Mouse (Mus musculus) leukemia stem cell, adult 10-12 weeks (primary cell): ENCODE data around the gene Sp100. TPM values are rescaled to one million over a fixed set of nuclear protein-coding genes. Genes with fewer than 3 reads are reported as not detected.

ENCODE experiments used
- polyA plus RNA-seq: library from polyadenylated mRNA; stranded (reverse); fragments of >175 nt; gene quantifications from 2 replicates; pipeline ENCODE4 v1.2.3, GENCODE M21; 2012; ENCODE audit warnings: low replicate concordance

The Sp100 gene
- polyA plus RNA-seq: 11.7 and 30.5 TPM in 2 replicates

DNA sequence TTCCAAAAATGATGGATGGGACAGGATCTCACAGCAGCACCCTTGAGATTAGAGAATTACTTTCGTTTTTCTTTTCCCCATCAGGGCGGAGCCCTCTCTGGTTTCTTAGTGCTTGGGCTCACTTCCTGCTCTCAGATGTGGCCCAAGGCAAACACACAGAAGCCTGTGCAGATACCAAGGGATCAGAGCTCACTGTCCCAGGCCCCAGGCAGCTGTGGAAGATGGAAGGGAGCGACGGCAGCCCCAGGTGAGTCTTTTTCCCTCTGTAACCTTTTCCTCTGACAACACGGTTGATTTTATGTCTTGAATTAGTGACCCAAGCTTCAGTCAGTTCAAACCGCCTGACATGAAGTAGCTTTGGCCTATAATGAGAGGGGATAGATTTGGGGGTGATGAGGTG is at the start of gene Sp100:
Gene Sp100 (plus strand): TSS at position 108 of the 400 bp plus-strand sequence.

DNA sequence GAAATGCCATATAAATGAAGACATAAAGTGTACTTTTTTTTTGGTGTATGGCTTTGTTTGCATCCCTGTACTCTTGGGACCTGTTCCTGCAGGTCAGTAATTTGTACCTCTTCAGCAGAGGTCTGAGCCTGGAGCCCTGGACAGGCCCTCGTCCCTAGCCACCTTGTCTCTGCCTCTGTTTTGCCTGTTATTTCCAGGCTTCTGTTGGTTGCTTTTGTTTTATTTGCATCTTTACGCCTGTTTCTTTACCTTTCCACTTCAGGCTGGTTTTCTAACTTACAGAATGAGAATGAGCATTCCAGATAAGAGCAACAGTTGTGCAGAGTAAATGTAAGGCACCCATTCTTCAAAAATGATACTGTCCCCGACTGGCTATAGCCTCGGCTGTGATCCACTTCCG is 49.7 kb upstream of the Sp100 start, which contains the start of gene Sp140:
Gene Sp140 (plus strand): TSS at position 301 of the 400 bp plus-strand sequence.

Other genes starting within 250 kb of the Sp100 start
- gene G530012D18Rik, start 74.3 kb upstream of the Sp100 start, polyA plus RNA-seq: not detected in 2 replicates
- gene Sp110, start 51.2 kb upstream of the Sp100 start, polyA plus RNA-seq: 5.5 and 17.1 TPM in 2 replicates
- 3.9 and 9.7 TPM in 2 replicates for gene Sp140, start 49.6 kb upstream of the Sp100 start, polyA plus RNA-seq
- 4.3 and 11.6 TPM in 2 replicates for gene A630001G21Rik, start 128.7 kb downstream of the Sp100 start, polyA plus RNA-seq
- 41.5 and 55.9 TPM in 2 replicates for gene Cab39, start 143.5 kb downstream of the Sp100 start, polyA plus RNA-seq
- 35.5 and 55.7 TPM in 2 replicates for gene Itm2c, start 244.3 kb downstream of the Sp100 start, polyA plus RNA-seq